In the genomic region with DNA sequence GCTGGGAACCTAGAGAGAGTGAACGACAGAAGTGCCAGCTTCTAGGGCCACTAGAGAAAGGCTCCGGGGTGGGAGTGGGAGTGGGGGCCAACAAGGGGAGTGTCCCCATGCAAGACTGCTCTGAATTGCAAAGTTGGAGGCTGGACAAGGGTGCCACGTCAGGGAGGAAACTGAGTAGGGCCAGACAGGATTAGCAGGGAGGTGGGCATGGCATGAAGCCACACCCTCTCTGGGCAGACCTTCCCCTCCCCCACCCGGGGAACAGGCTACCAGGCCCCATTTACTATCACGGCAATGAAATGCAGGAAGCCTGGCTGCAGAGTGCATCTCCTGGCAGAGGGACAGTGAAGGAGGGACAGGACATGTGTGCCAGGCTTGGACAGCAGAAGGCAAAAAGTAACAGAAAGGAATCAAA, we compare ENCODE assay signal across 8 mouse cellular contexts. TPM values are rescaled to one million over a fixed set of nuclear protein-coding genes. Genes with fewer than 3 reads are reported as not detected.
A peak's percentile ranks its signal among the peaks of the same experiment; 100 is the strongest.
DNase-seq lines count a peak whose midpoint lies in the region; ATAC-seq lines count a peak whose summit lies in the region.

No protein-coding gene starts in this region.

- H3K27me3 ChIP-seq in heart, embryonic 15.5 days, result peaks cover 37% of the 10 kb centered on the region
- peaks cover 34% of the 10 kb centered on the region for H3K27me3 ChIP-seq in midbrain, embryonic 12.5 days

- peaks cover 31% of the 10 kb centered on the region for H3K4me1 ChIP-seq in heart, embryonic 15.5 days (replicated peaks)
- H3K4me1 ChIP-seq in midbrain, embryonic 12.5 days, result peaks cover 29% of the 10 kb centered on the region

- no peaks in the 10 kb centered on the region for H3K36me3 ChIP-seq in heart, embryonic 15.5 days
- no peaks in the 10 kb centered on the region for H3K36me3 ChIP-seq in midbrain, embryonic 12.5 days

- H3K4me2 ChIP-seq in heart, embryonic 15.5 days, result peak overlapping the region; percentile 71
- peak overlapping the region; percentile 45 for H3K4me2 ChIP-seq in midbrain, embryonic 12.5 days (replicated peaks)

- no peaks in the 10 kb centered on the region for H3K9me3 ChIP-seq in heart, embryonic 15.5 days (replicated peaks)
- no peaks in the 10 kb centered on the region for H3K9me3 ChIP-seq in midbrain, embryonic 12.5 days

- peak overlapping the region; percentile 52 for H3K9ac ChIP-seq in heart, embryonic 15.5 days
- no peak overlapping the region for H3K9ac ChIP-seq in midbrain, embryonic 12.5 days (replicated peaks)

- DNase-seq in embryo, embryonic 10 days (ENCODE audit: low spot score), result peak; percentile 27
- DNase-seq in embryo, embryonic 9.5 days (ENCODE audit: extremely low spot score), result no peak
- peak; percentile 28 for DNase-seq in embryo, embryonic 10.5 days (ENCODE audit: low spot score)
- DNase-seq in kidney, postnatal 25 days, result peak; percentile 65 to 88
- DNase-seq in thymus, postnatal 4 days, result peak; percentile 74
- DNase-seq in natural killer cell, adult 2 months (ENCODE audit: low spot score in 2 of 2), result no peak

- peak; percentile 58 for ATAC-seq in heart, embryonic 15.5 days (replicated peaks; ENCODE audit: insufficient number of reproducible peaks, insufficient read depth, low FRiP score, low read depth)
- peak; percentile 48 for ATAC-seq in midbrain, embryonic 12.5 days (ENCODE audit: low FRiP score, low read depth)

- H3K4me3 ChIP-seq in heart, embryonic 15.5 days, result peak overlapping the region; percentile 48
- peak overlapping the region; percentile 10; the same call in 1 of the 2 replicates for H3K4me3 ChIP-seq in midbrain, embryonic 12.5 days

- no peak overlapping the region for H3K27ac ChIP-seq in heart, embryonic 15.5 days
- H3K27ac ChIP-seq in midbrain, embryonic 12.5 days (replicated peaks), result no peak overlapping the region

- WGBS in heart, embryonic 15.5 days, result 3% methylated on average over 5 of the region's 5 CpGs
- WGBS in midbrain, embryonic 12.5 days, result 3% methylated on average over 5 of the region's 5 CpGs

RNA-seq across cellular contexts. Expression of gene Rorc, which starts 1.0 kb away (rescaled TPM):
- 7.5 and 7.8 TPM in 2 replicates for polyA plus RNA-seq in heart, embryonic 15.5 days (2015; fragmentation: Nextera tagmentation; extraction: Ambion mirVana)
- 0.18 and 0.28 TPM in 2 replicates for polyA plus RNA-seq in midbrain, embryonic 12.5 days (2016; fragmentation: Nextera tagmentation; extraction: Ambion mirVana)

RNA-seq across cellular contexts. Expression of gene C2cd4d, which starts 11.4 kb away (rescaled TPM):
- 0.19 and 0.70 TPM in 2 replicates for polyA plus RNA-seq in heart, embryonic 15.5 days (2015; fragmentation: Nextera tagmentation; extraction: Ambion mirVana)
- 1.9 and 3.3 TPM in 2 replicates for polyA plus RNA-seq in midbrain, embryonic 12.5 days (2016; fragmentation: Nextera tagmentation; extraction: Ambion mirVana)

RNA-seq across cellular contexts. Expression of gene Lingo4, which starts 24.7 kb away (rescaled TPM):
- polyA plus RNA-seq in heart, embryonic 15.5 days (2015; fragmentation: Nextera tagmentation; extraction: Ambion mirVana), result 0.09 and 0.34 TPM in 2 replicates
- 0.68 and 0.71 TPM in 2 replicates for polyA plus RNA-seq in midbrain, embryonic 12.5 days (2016; fragmentation: Nextera tagmentation; extraction: Ambion mirVana)

RNA-seq across cellular contexts. Expression of gene Them5, which starts 31.7 kb away (rescaled TPM):
- 0.16 TPM in 1 of 2 replicates, not detected in the other for polyA plus RNA-seq in heart, embryonic 15.5 days (2015; fragmentation: Nextera tagmentation; extraction: Ambion mirVana)
- not detected in 2 replicates for polyA plus RNA-seq in midbrain, embryonic 12.5 days (2016; fragmentation: Nextera tagmentation; extraction: Ambion mirVana)

RNA-seq across cellular contexts. Expression of gene Tdrkh, which starts 39.5 kb away (rescaled TPM):
- polyA plus RNA-seq in heart, embryonic 15.5 days (2015; fragmentation: Nextera tagmentation; extraction: Ambion mirVana), result 8.3 and 10.0 TPM in 2 replicates
- polyA plus RNA-seq in midbrain, embryonic 12.5 days (2016; fragmentation: Nextera tagmentation; extraction: Ambion mirVana), result 54.7 and 63.6 TPM in 2 replicates

Comparison
In these comparisons a context has a peak if more than half of its experiments do, and no peak if none do; other contexts are left out.
1. DNase-seq: peak in embryo, embryonic 10 days (single experiment), embryo, embryonic 10.5 days (single experiment), kidney, postnatal 25 days (2 of 2) and thymus, postnatal 4 days (single experiment); none in embryo, embryonic 9.5 days (single experiment) and natural killer cell, adult 2 months (0 of 2).